Mouse (Mus musculus): Measurements from ENCODE around the gene Mboat2.

Gene Mboat2

GRCm38 (mm10) chr12:24950376-24951046 is 119.8 kb downstream of the Mboat2 start:
- DNase-seq = no peak

- peak; percentile 25 to 42 for DNase-seq
Measured at GRCm38 (mm10) chr12:24952147-24952546, 121.5 kb downstream of the Mboat2 start.

- no peak for DNase-seq
Measured at GRCm38 (mm10) chr12:24955137-24955536, 124.5 kb downstream of the Mboat2 start.

GRCm38 (mm10) chr12:24958526-24958925 is 127.8 kb downstream of the Mboat2 start:
- no peak for DNase-seq

- DNase-seq = no peak
Measured at GRCm38 (mm10) chr12:24961821-24962220, 131.1 kb downstream of the Mboat2 start.

GRCm38 (mm10) chr12:24962362-24962967 is 131.8 kb downstream of the Mboat2 start:
- DNase-seq = no peak

GRCm38 (mm10) chr12:24963393-24964022 is 132.8 kb downstream of the Mboat2 start:
- no peak for DNase-seq

GRCm38 (mm10) chr12:24965406-24965805 is 134.7 kb downstream of the Mboat2 start:
- DNase-seq = no peak

- no peak for DNase-seq
Measured at GRCm38 (mm10) chr12:24966046-24966445, 135.4 kb downstream of the Mboat2 start.

- no peak for DNase-seq
Measured at GRCm38 (mm10) chr12:24971490-24972200, 141.0 kb downstream of the Mboat2 start.

- DNase-seq = no peak
Measured at GRCm38 (mm10) chr12:24972371-24973350, 142.0 kb downstream of the Mboat2 start.

GRCm38 (mm10) chr12:24973586-24973985 is 142.9 kb downstream of the Mboat2 start:
- no peak for DNase-seq

- DNase-seq = peak; percentile 92 to 95
Measured at GRCm38 (mm10) chr12:24974446-24975114, 143.9 kb downstream of the Mboat2 start, which contains the start of gene Kidins220. Gene Kidins220, plus strand, starts transcription at chr12:24974925.

- DNase-seq = peak; percentile 62 to 71
Measured at GRCm38 (mm10) chr12:24975115-24975733, 144.5 kb downstream of the Mboat2 start.

- DNase-seq = no peak
Measured at GRCm38 (mm10) chr12:24985226-24985625, 154.5 kb downstream of the Mboat2 start.

GRCm38 (mm10) chr12:24995350-24995749 is 164.7 kb downstream of the Mboat2 start:
- DNase-seq = no peak

GRCm38 (mm10) chr12:25005350-25005749 is 174.7 kb downstream of the Mboat2 start:
- DNase-seq = no peak

GRCm38 (mm10) chr12:25009957-25010356 is 179.3 kb downstream of the Mboat2 start:
- DNase-seq = no peak

GRCm38 (mm10) chr12:25010416-25010815 is 179.7 kb downstream of the Mboat2 start:
- DNase-seq = no peak

- DNase-seq = peak in 1 of 2 experiments; percentile 16
Measured at GRCm38 (mm10) chr12:25011733-25012367, 181.2 kb downstream of the Mboat2 start.
